Mouse (Mus musculus) liver, postnatal 0 days (tissue): ENCODE data around the gene Cd81. TPM values are rescaled to one million over a fixed set of nuclear protein-coding genes. Genes with fewer than 3 reads are reported as not detected.

ENCODE experiments used
- ATAC-seq: fragments of 200-750 bp; cut with Nextera tagmentation; 2 replicates; pipeline ENCODE4 v1.8.0; 2017; ENCODE audit warnings: mild to moderate bottlenecking, moderate library complexity
- DNase-seq: peaks from one replicate; pipeline ENCODE4 v3.0.0-alpha.2; 2016
- H3K27ac ChIP-seq: fragments of 300-500 bp; sonication (generic); 2 replicates; pipeline ENCODE4 v1.5.1; 2014; ENCODE audit warnings: antibody characterized with exemption, moderate library complexity, mild to moderate bottlenecking, low read depth
- H3K27me3 ChIP-seq: fragments of 300-500 bp; sonication (generic); 2 replicates; pipeline ENCODE4 v1.6.1; 2014; ENCODE audit warnings: low read length, control low read depth, mixed read lengths; ENCODE audit not compliant: insufficient read depth
- H3K36me3 ChIP-seq: fragments of 300-500 bp; sonication (generic); replicated peaks from 2 replicates; pipeline ENCODE4 v1.6.1; 2014; ENCODE audit warnings: mild to moderate bottlenecking, control low read depth, low read length, moderate library complexity, mixed read lengths; ENCODE audit not compliant: insufficient read depth
- H3K4me1 ChIP-seq: fragments of 300-500 bp; sonication (generic); 2 replicates; pipeline ENCODE4 v1.6.1; 2014; ENCODE audit warnings: antibody characterized with exemption, mild to moderate bottlenecking, control low read depth; ENCODE audit not compliant: insufficient read depth
- H3K4me2 ChIP-seq: fragments of 300-500 bp; sonication (generic); 2 replicates; pipeline ENCODE4 v1.6.1; 2014; ENCODE audit warnings: low read depth, mild to moderate bottlenecking, low read length, moderate library complexity, mixed read lengths
- H3K4me3 ChIP-seq: fragments of 300-500 bp; sonication (generic); 2 replicates; pipeline ENCODE4 v1.5.1; 2014; ENCODE audit warnings: low read depth, low read length
- H3K9ac ChIP-seq: fragments of 300-500 bp; sonication (generic); replicated peaks from 2 replicates; pipeline ENCODE4 v1.6.1; 2014; ENCODE audit warnings: mild to moderate bottlenecking, moderate library complexity
- H3K9me3 ChIP-seq: fragments of 300-500 bp; sonication (generic); 2 replicates; pipeline ENCODE4 v1.6.1; 2016; ENCODE audit warnings: mild to moderate bottlenecking, control low read depth, low read length, mixed read lengths
- CTCF ChIP-seq: sonication (generic); IDR thresholded peaks from 2 replicates; pipeline ENCODE4 v1.5.1; 2016; ENCODE audit warnings: antibody characterized with exemption, low read depth
- EP300 ChIP-seq: IDR thresholded peaks from 2 replicates; pipeline ENCODE4 v1.6.1; 2016; ENCODE audit warnings: antibody characterized with exemption, low read depth, mild to moderate bottlenecking
- WGBS: fragments of 180-500 bp; shearing (Covaris S2); extraction: QIAGEN DNeasy Blood & Tissue Kit; methylation state at CpG from one replicate; pipeline ENCODE4 v1.1.7; 2014; ENCODE audit not compliant: insufficient replicate concordance; 5-methylcytosine and 5-hydroxymethylcytosine counted together
- polyA plus RNA-seq: library from polyadenylated mRNA; unstranded; fragments of >200 nt; fragmentation: Nextera tagmentation; extraction: Ambion mirVana; gene quantifications from 2 replicates; pipeline ENCODE4 v1.2.1, GENCODE M21; 2015

Cd81 gene
- polyA plus RNA-seq, 1 experiment from 2014 or later = 231 TPM

DNA sequence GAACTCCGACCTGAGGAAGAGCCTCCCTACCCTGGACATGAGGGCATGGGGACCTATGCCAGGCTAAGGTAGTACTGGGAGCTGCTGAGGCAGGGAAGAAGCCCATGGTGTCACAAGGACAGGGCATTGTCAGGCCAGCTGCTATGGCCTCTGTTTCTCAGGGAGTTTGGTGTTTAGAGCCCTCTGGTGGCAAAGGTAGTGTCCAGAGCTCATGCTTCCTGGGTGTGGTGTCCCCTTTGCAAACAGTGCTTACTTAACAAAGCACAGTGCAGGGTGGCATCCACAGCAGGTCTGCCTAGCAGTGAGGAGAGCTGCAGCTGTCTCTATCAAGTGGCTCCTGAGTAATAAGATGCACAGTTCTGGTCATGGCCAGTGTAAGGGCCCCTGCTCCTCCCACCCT, 58.3 kb downstream of the Cd81 start:
- H3K4me3 ChIP-seq = no peak overlapping the region

DNA sequence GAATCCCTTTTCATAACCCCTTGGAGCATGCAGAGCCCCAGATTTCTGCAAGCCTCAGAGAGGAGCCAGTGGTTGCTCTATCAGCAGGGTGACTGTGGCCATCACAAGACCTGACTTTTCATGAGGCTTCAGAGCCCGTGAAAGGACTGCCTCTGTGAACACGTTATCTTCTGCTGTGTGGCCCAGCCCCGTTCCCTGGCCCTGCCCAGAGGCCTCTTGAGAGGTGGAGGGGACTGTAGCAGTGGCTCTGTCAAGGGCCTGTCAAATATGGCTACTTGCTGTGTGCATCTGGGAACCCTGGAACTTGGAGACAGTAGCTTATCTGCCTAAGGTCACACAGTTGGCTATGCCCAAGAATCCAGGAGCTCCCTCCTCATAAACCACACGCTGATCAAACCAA, 59.2 kb downstream of the Cd81 start:
- H3K9me3 ChIP-seq = peaks cover 2% of the 10 kb centered on the region; the same call in 1 of the 2 replicates
- TF ChIP-seq CTCF (no peak), EP300 (no peak)
- H3K4me3 ChIP-seq = no peak overlapping the region
- H3K4me1 ChIP-seq = peaks cover 7% of the 10 kb centered on the region; the same call in 1 of the 2 replicates
- no peak overlapping the region for H3K9ac ChIP-seq
- 49% methylated on average over 4 of the region's 4 CpGs for WGBS
- H3K36me3 ChIP-seq = no peaks in the 10 kb centered on the region
- DNase-seq (no peak), ATAC-seq (no peak)
- peaks cover 29% of the 10 kb centered on the region for H3K27me3 ChIP-seq
- no peak overlapping the region for H3K4me2 ChIP-seq
- H3K27ac ChIP-seq = no peak overlapping the region

More for the DNA sequence above, 58.3 kb downstream of the Cd81 start:
- no peak overlapping the region for H3K4me2 ChIP-seq
- ATAC-seq (no peak), DNase-seq (no peak)
- H3K9me3 ChIP-seq = peaks cover 2% of the 10 kb centered on the region; the same call in 1 of the 2 replicates
- no peak overlapping the region for H3K27ac ChIP-seq
- H3K9ac ChIP-seq = no peak overlapping the region
- peaks cover 9% of the 10 kb centered on the region; the same call in 1 of the 2 replicates for H3K4me1 ChIP-seq
- no peaks in the 10 kb centered on the region for H3K36me3 ChIP-seq
- peaks cover 38% of the 10 kb centered on the region for H3K27me3 ChIP-seq
- 44% methylated on average over 1 of the region's 1 CpGs for WGBS
- TF ChIP-seq EP300 (no peak), CTCF (peak; percentile 36; the same call in 1 of the 2 replicates)

DNA sequence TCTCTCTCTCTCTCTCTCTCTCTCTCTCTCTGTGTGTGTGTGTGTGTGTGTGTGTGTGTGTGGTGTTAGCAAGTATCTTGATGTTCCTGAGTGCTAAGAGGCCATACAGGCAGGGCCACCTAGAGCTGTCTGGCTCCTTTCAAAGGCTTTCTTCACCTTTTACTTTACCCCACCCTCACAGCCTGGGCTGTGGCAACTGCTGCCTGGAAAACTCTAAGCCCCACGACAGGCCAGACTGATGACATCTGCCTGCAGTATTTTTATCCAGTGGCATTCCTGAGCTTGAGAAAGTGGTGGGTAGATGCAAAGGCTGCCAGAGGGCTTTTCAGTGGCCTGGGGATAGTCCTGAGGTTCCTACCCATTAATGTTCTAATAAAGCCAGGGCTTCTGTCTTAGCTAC, 59.9 kb downstream of the Cd81 start:
- no peak for ATAC-seq
- H3K4me3 ChIP-seq = no peak overlapping the region
- TF ChIP-seq CTCF (no peak), EP300 (no peak)
- peaks cover under 1% of the 10 kb centered on the region; the same call in 1 of the 2 replicates for H3K4me1 ChIP-seq
- no peak for DNase-seq
- no peak overlapping the region for H3K4me2 ChIP-seq
- peaks cover 2% of the 10 kb centered on the region; the same call in 1 of the 2 replicates for H3K9me3 ChIP-seq
- 59% methylated on average over 1 of the region's 1 CpGs for WGBS
- no peaks in the 10 kb centered on the region for H3K36me3 ChIP-seq
- H3K27ac ChIP-seq = no peak overlapping the region
- H3K27me3 ChIP-seq = peaks cover 22% of the 10 kb centered on the region
- no peak overlapping the region for H3K9ac ChIP-seq

DNA sequence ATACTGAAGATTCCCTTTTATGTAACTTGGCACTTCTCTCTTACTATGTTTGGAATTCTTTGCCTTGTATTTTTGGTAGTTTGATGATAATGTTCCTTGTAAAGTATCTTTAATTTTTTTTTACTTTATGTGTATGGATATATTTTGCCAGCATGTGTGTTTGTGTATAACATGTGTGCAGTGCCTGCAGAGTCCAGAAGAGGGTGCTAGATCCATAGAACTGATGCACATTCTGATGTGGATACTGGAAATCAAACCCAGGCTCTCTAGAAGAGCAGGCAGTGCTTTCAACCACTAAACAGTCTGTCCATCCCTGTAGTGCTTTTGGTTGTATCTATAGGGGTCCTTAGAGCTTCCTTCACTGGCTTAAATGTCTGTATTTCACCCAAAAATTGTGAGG, 62.2 kb downstream of the Cd81 start:
- Histone ChIP-seq H3K27ac (no peak overlapping the region), H3K4me2 (no peak overlapping the region), H3K36me3 (no peaks in the 10 kb centered on the region), H3K9me3 (peaks cover 2% of the 10 kb centered on the region; the same call in 1 of the 2 replicates), H3K27me3 (peaks cover 1% of the 10 kb centered on the region; the same call in 1 of the 2 replicates), H3K9ac (no peak overlapping the region), H3K4me1 (no peaks in the 10 kb centered on the region), H3K4me3 (no peak overlapping the region)
- DNase-seq = no peak
- TF ChIP-seq EP300 (no peak), CTCF (peak; percentile 30; the same call in 1 of the 2 replicates)
- ATAC-seq = no peak

DNA sequence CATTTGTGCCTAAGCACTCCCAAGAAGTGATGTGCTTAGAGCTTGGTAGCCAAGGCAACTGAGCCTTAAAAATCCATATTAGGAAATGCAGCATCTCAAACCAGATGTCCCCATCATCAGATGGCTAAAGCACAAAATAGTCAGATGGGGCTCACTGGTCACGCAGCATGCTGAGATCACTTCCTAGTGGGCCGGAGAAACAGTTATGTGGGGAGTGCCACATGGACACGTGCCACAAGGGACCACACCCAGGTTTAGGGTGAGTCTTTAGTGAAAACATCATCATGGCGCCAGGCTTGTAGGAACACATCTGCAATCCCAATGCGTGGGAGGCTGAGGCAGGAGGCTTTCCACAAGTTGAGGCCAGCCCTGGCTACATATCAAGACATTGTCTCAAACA, 64.0 kb downstream of the Cd81 start:
- no peak for TF ChIP-seq CTCF
- no peak for TF ChIP-seq EP300
- 75% methylated on average over 5 of the region's 5 CpGs for WGBS
- Histone ChIP-seq H3K9me3 (peaks cover 2% of the 10 kb centered on the region; the same call in 1 of the 2 replicates), H3K36me3 (no peaks in the 10 kb centered on the region), H3K27me3 (no peaks in the 10 kb centered on the region), H3K27ac (no peak overlapping the region), H3K4me2 (no peak overlapping the region), H3K9ac (no peak overlapping the region), H3K4me1 (0 out of 2 replicates have a peak, but pooled peaks cover 4% of the 10 kb centered on the region), H3K4me3 (no peak overlapping the region)
- DNase-seq (no peak), ATAC-seq (no peak)

Other genes starting within 250 kb of the Cd81 start
- gene Th, start 121.6 kb upstream of the Cd81 start, polyA plus RNA-seq = not detected in 2 replicates
- 0.21 and 0.23 TPM in 2 replicates for gene Ascl2, start 83.5 kb upstream of the Cd81 start, polyA plus RNA-seq
- 31.0 and 37.5 TPM in 2 replicates for gene Tspan32, start 47.7 kb upstream of the Cd81 start, polyA plus RNA-seq
- 24.1 and 25.2 TPM in 2 replicates for gene Tssc4, start 16.5 kb downstream of the Cd81 start, polyA plus RNA-seq
- gene Trpm5, start 41.9 kb downstream of the Cd81 start, polyA plus RNA-seq = 0.13 and 0.42 TPM in 2 replicates
- 0.37 and 0.63 TPM in 2 replicates for gene Kcnq1, start 53.6 kb downstream of the Cd81 start, polyA plus RNA-seq